Mouse (Mus musculus): Measurements from ENCODE around the gene Casp7. TPM values are rescaled to one million over a fixed set of nuclear protein-coding genes. Genes with fewer than 3 reads are reported as not detected.

Casp7 gene
- total RNA-seq, 2 experiments from 2014 or later: 18.0 to 18.7 TPM

DNA sequence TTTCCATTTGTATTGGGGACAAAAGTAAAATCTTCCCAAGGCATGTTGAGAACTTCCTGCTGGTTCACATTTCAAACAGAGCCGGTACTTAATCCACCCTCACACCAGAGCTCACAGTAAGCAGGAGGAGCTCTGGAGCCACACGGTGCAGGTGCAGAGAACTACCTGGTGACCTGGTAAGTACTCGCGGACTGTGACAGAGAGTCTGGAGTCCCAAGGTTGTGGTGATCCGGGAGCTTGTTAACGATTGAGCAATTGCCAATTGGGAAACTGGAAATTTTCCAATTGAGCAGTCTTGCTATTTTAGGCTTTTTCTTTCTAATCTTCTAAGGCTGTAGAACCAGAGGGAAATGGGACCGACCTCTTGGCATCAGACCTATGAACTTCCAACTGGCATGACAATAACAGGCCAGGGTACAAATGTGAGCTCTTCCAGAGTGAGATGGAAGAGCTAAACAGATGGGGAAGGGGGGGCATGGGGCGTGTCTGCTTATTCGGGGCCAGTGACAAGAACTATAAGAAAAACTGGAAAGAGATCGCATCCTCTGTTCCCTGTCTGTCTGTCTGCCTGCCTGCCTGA is 64.7 kb downstream of the Casp7 start, which contains the start of gene Plekhs1:
Gene Plekhs1 (plus strand): TSS at position 119 of the 580 bp plus-strand sequence.
- no peak for DNase-seq (ENCODE audit: low spot score in 2 of 2)

DNA sequence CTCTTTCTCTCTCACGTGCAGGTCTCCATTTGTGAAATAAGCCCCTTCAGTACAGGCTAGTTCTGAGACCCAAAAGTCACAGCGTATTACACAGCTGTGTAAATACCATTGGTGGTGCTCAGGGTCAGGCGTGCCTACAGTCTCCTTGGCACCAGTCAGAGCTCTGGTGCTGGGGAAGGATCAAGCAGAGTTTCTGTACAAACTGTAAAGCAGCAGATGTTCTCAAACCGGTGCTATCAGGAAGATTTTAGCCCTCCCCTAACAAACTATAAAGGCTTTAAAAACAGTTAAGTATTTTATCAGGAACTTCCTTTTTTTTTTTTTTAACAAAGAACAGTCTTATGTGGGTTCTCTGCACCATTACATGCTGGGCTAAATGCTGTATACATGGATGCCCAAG is 65.9 kb downstream of the Casp7 start:
- no peak for DNase-seq (ENCODE audit: low spot score in 2 of 2)

DNA sequence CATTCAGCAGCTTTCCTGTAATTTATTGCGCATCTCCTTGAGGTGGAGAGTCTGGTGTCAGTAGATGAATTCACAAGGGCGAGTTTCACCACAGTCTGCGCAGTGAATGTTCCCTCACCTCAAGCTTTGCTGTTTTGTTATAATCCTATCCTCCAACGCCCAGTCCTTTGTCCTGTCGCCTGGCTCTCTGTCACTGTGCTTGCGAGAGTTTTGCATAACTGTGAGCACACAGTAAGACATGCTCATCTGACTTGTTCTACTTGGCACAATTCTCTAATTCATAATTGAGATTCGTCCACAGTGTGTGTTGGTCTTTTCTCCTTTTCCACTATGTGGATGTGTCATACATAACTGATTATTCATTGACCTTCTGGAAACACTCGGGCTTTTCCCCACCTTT is 69.6 kb downstream of the Casp7 start:
- DNase-seq (ENCODE audit: low spot score in 2 of 2): no peak

DNA sequence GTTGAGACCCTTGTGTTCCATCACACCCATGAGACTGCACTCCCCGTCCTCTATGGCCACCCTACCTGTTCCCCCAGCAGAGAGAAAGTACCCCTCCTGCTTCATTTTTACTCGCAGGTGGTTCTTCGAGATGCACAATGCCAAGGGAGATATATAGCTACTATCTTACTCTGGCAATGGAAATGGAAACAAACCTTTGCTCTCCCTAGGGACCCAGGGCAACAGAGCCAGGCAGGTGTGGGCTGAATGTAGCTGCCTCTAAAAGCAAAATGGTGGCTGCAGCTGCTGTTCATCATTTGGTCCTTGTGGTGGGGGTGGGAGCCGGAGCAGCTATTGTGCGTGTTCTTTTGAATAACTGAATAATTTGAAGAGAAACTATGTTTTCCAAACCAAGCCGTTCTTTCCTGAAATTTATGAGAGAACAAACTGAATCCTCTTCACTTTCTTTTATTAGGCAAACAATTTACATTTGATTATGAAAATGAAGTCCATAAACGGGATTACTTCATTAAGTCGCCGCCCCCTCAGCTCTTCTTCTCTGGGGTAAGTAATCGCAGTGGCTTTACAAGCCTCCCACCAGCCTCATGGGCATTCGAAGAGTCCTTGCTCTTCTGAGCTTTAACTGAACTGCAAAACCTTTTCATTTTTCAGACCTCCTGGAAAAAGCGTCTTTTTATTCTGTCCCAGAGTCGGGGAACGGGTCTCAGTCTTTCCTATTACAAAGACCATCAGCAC is 73.5 kb downstream of the Casp7 start:
- no peak for DNase-seq (ENCODE audit: low spot score in 2 of 2)

DNA sequence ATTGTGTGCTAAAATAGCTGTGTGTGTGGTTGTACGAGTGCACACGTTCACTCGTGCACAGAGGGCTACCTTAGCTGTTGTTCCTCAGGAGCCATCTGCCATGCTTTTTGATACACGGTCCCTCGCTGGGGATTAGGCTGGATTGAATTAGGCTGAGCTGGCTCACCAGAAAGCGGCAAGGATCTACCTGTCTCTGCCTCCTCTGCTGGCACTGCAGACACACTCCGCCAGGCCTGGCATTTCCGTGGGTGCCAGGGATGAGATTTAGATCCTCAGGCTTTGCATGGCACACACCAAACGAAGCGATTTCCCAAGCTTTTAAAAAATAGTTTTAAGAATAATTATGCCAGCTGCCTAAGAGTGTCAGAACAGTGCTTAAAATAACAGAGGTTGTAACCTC is 75.0 kb downstream of the Casp7 start:
- DNase-seq (ENCODE audit: low spot score in 2 of 2): no peak

DNA sequence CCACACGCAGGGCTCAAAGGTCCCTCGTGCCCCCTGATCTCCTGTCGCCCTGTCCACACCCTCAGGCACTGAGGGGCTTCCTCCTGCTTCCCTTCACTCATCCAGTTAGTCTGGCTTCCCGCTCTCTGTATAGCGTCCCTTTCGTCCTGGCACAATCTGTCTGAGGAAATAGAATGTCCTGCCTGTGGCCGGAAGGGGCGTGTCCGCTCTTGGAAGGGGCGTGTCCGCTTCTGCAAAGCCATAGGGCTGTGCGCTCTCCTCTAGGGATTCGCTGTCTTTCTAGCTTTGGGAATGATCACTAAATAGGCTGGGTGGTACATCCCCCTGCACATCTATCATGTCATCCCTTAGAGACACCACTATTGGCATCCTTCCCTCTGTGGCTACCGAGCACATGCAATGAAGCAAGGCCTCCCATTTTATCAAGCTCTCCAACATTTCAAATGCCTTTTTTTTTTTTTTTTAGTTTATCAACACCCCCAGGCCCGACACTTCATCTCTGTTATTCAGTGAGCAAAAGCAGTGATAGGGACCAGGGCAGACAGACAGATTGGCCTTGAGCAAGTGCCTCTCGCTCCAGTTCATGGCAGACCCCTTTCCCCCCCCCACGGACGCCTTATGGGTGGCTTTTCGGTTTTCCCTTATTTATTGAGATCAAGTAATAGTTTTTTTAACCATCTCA is 78.1 kb downstream of the Casp7 start:
- DNase-seq (ENCODE audit: low spot score in 2 of 2): peak in 1 of 2 experiments; percentile 18

DNA sequence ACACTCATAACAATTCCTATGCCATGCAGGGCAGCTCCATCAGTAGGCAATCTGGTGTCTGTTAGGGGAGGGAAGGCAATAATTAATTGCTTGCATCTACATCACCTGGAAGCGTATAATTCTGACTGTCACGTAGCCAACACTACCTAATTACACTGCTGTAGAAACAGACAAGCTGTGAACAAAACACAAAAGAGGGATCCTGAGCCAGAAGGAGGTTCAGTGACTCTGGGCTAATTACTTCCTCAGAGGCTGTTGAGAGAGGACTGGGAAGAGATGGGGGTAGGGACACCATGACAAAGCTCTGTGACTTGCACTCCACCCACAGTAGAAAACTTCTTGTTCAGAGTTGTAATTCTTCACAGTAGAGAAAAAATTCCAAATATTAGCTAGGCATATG is 79.6 kb downstream of the Casp7 start:
- no peak for DNase-seq (ENCODE audit: low spot score in 2 of 2)

DNA sequence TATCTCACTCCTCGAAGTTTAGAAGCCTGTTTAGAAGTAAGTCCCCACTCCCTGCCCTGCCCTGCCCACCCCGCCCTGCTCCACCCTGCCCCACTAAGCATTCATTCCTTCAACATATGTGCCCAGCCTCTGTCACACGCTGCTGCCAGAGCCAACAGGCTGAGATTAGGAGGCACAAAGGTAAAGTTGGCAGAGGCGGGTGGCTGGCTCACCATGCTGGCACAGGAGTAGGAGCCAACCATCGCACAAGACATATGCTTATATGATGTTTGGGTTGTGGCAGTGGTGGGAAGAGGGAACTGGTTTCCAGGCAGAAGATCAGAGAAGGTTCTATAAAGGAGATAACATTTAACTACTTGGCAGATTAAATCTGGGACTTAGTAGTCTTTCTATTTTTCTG is 80.3 kb downstream of the Casp7 start:
- no peak for DNase-seq (ENCODE audit: low spot score in 2 of 2)

DNA sequence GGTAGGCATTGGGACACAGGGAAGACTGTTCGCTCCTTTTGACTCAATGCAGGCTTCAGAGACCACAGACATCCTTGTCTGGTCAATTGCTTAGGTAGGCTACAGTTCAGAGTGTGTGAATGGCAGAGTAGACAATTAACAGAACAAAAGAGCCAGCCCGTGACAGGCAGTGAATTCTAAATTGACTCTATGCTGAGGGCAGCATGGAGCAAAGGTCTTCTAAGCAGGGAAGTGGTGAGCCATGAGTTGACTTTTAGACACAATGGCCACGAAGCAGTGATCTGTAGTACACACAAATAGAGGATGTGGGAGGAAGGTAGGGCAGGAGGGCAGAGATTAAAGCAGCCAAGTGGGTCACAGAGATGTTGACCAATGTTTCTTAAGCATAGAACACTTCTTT is 80.9 kb downstream of the Casp7 start:
- no peak for DNase-seq (ENCODE audit: low spot score in 2 of 2)

DNA sequence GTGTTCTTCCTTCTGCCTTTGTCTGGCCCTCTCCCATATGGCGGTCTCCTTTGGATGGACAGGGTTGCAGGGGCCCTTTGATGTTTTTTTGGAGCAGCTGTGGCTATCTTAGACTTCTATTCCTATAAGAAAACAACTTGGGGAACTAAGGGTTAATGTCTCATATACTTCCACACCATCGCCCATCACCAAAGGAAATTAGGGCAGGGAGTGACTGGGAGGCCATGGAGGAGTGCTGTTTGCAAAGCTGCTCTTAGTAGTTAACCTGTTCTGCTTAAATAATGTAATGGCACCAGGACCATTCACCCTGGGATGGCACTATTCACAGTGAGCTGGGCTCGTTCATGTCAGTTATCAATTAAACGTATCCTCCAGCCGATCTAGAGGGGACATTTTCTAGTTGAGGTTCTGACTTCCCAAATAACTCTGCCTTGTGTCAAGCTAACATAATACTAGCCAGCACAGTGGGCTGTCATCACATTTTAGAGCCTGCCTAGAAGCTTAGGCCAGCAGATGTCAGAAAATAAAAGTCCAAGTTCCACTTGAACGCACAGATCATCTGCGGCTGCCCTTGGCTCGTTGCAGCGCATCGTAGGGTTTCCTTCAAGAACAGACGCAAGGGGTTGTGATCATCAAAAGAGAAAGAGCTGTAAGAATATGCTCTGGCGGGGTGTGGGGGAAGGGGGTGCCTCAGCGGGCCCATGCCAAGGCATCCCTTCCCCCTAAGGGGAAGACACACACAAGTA is 87.9 kb downstream of the Casp7 start:
- no peak for DNase-seq (ENCODE audit: low spot score in 2 of 2)

DNA sequence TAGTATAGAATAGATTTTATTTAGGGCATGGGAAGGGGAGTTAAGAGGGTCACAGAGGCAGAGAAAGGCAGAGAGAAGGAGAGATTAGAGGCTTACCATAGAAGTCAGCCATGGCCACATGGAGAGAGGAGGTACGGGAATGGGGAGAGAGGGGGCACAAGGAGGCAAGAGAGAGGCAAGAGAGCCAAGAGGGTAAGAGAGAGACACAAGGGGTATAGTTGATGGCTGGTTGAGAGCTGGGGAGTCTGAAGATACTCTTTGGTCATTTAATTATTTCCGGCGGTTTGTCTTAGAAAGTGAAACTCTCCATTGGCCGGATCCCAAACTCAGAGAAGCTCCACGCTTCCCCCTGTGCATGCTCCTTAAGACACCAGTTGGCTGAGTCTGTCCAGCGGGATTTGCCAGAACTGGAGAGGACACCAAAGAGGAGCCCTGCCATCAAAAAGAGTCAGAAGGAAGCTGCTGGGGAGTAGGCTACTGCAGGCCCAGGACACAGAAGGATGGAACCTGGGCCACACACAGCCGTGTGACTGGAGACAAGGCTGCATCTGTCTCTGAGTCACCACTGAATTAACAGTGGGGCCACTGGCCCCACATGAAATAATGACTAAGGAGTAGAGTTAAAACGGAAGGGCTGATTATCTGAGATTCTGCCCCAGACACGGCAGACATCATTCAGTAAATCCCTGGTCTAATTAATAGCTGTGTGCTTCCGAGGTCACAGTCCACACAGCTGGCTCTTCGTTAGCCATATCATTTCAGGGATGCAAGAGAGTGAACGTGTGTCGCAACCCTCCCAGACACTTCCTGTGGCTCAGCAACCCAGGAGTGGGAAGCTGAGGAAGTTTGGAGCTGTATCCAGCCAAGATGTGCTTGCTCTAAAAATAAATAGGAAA is 88.7 kb downstream of the Casp7 start:
- peak in 1 of 2 experiments; percentile 23 for DNase-seq (ENCODE audit: low spot score in 2 of 2)

DNA sequence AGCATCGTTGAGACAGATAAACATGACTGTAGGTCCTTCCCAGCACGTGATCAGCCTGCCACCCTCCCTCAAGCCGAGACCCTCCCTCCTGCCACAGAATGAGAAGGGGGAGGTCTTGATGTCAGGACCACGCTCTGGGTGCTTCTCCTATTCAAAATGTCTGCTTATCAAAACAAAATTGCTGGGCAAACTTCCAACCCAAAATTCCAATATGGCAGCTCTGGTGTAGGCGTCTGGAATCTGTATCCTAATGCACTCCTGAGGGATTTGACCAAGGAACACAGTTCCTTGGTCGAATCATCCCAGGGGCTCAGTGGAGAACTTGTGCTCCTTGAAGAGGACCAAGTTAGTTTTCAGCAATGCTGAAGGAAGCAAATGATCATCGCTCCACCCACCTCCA is 90.0 kb downstream of the Casp7 start:
- DNase-seq (ENCODE audit: low spot score in 2 of 2): no peak

DNA sequence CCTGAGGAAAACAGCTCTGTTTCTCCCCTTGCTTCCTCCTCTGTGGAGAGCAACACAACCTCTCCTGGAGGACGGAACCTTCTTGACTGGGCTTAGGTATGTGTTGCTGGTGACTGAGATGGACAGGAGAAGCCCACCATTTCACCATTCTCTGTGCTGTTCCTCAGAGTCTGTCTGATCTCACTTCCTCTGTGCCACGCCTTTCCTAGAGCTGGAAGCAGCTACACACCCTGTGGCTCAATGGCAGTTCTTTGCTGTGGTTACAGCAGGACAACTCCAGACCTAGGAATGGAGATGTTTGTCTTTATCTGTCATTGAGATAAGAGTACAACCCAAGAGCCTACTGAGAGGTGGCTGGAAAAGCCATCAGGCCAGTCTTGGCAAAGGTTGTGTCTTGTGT is 90.4 kb downstream of the Casp7 start:
- DNase-seq (ENCODE audit: low spot score in 2 of 2): no peak

DNA sequence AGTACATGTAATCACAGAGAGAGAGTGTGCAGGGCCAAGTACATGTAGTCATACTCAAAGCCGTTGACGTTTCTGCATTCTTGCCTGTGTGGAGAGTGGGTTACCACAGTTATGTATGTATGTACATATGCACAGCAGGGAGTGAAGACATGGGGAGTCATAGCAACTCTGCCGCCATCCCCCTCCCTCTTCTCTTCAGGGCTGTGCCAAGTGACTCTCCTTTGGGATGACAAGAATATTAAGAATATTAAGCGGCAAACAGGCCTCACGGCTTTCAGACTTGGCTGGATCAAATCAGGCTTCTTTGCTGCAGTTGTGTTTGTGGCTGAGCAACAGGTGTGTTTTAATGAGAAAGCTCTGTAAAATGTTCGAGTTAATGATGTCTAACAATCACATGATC is 92.7 kb downstream of the Casp7 start:
- DNase-seq (ENCODE audit: low spot score in 2 of 2): no peak

Other genes with a start within 250 kb of the Casp7 start
- under 1 TPM in 1 of 2 experiments, not detected in 1; 0.26 TPM for gene Habp2, start 110.0 kb upstream of the Casp7 start, total RNA-seq (2021)
- 100 to 1,000 TPM; 293 to 350 TPM for gene Nrap, start 7.1 kb upstream of the Casp7 start, total RNA-seq (2021)
- gene Plekhs1, start 64.5 kb downstream of the Casp7 start, total RNA-seq (2021): under 1 TPM; 0.22 to 0.31 TPM
- gene Dclre1a, start 151.1 kb downstream of the Casp7 start, total RNA-seq (2021): 10 to 100 TPM in 1 of 2 experiments, 1 to 10 TPM in 1; 9.4 to 10.2 TPM
- gene Nhlrc2, start 151.1 kb downstream of the Casp7 start, total RNA-seq (2021): 10 to 100 TPM; 15.2 to 16.4 TPM